Mouse (Mus musculus) kidney, postnatal 0 days (tissue): Measurements from ENCODE around the gene Tbc1d15. TPM values are rescaled to one million over a fixed set of nuclear protein-coding genes. Genes with fewer than 3 reads are reported as not detected.

Source experiments
- ATAC-seq: fragments of 200-750 bp; cut with Nextera tagmentation; replicated peaks from 2 replicates; pipeline ENCODE4 v1.8.0; 2017; ENCODE audit warnings: low read depth, moderate number of reproducible peaks, moderate TSS enrichment, moderate library complexity; ENCODE audit not compliant: low FRiP score
- DNase-seq: peaks from one replicate; pipeline ENCODE4 v3.0.0-alpha.2; 2016; ENCODE audit warnings: low spot score
- H3K27ac ChIP-seq: fragments of 300-500 bp; sonication (generic); 2 replicates; pipeline ENCODE4 v1.5.1; 2014; ENCODE audit warnings: mild to moderate bottlenecking
- H3K27me3 ChIP-seq: fragments of 300-500 bp; sonication (generic); 2 replicates; pipeline ENCODE4 v1.6.1; 2014; ENCODE audit warnings: low read length, mixed read lengths; ENCODE audit not compliant: insufficient read depth
- H3K36me3 ChIP-seq: fragments of 300-500 bp; sonication (generic); 2 replicates; pipeline ENCODE4 v1.6.1; 2014; ENCODE audit warnings: low read length, mixed read lengths; ENCODE audit not compliant: insufficient read depth
- H3K4me1 ChIP-seq: fragments of 300-500 bp; sonication (generic); replicated peaks from 2 replicates; pipeline ENCODE4 v1.6.1; 2014; ENCODE audit warnings: antibody characterized with exemption, low read length, mixed read lengths; ENCODE audit not compliant: insufficient read depth
- H3K4me2 ChIP-seq: fragments of 300-500 bp; sonication (generic); 2 replicates; pipeline ENCODE4 v1.6.1; 2014; ENCODE audit warnings: mild to moderate bottlenecking, low read length, moderate library complexity, mixed read lengths
- H3K4me3 ChIP-seq: fragments of 300-500 bp; sonication (generic); replicated peaks from 2 replicates; pipeline ENCODE4 v1.5.1; 2014; ENCODE audit warnings: low read depth, low read length
- H3K9ac ChIP-seq: fragments of 300-500 bp; sonication (generic); 2 replicates; pipeline ENCODE4 v1.6.1; 2014; ENCODE audit warnings: low read depth, low read length
- H3K9me3 ChIP-seq: fragments of 300-500 bp; sonication (generic); replicated peaks from 2 replicates; pipeline ENCODE4 v1.6.1; 2016; ENCODE audit warnings: low read length, inconsistent platforms, mixed read lengths
- CTCF ChIP-seq: IDR thresholded peaks from 2 replicates; pipeline ENCODE4 v1.5.1; 2016; ENCODE audit warnings: antibody characterized with exemption, low read depth, mild to moderate bottlenecking, moderate library complexity
- WGBS: fragments of 180-500 bp; shearing (Covaris S2); extraction: QIAGEN DNeasy Blood & Tissue Kit; methylation state at CpG from one replicate; pipeline ENCODE4 v1.1.7; 2014; 5-methylcytosine and 5-hydroxymethylcytosine counted together
- polyA plus RNA-seq: library from polyadenylated mRNA; unstranded; fragments of >200 nt; fragmentation: Nextera tagmentation; extraction: Ambion mirVana; gene quantifications from 2 replicates; pipeline ENCODE4 v1.2.1, GENCODE M21; 2015

The Tbc1d15 gene
- polyA plus RNA-seq, 1 experiment from 2014 or later, result 52.5 TPM

- Histone ChIP-seq H3K4me3 (no peak overlapping the region), H3K4me1 (no peaks in the 10 kb centered on the region), H3K4me2 (no peak overlapping the region), H3K9me3 (no peaks in the 10 kb centered on the region), H3K9ac (no peak overlapping the region), H3K36me3 (no peaks in the 10 kb centered on the region), H3K27me3 (no peaks in the 10 kb centered on the region), H3K27ac (no peak overlapping the region)
- 33% methylated on average over 9 of the region's 9 CpGs for WGBS
- TF ChIP-seq CTCF, result no peak
- no peak for DNase-seq
- 0 out of 2 replicates have a peak, but pooled peaks have one; percentile 21 for ATAC-seq
Measured at GRCm38 (mm10) chr10:115169410-115169809, 81.9 kb downstream of the Tbc1d15 start.

- no peaks in the 10 kb centered on the region for H3K9me3 ChIP-seq
- no peak overlapping the region for H3K27ac ChIP-seq
- H3K9ac ChIP-seq, result no peak overlapping the region
- H3K36me3 ChIP-seq, result no peaks in the 10 kb centered on the region
- no peak overlapping the region for H3K4me2 ChIP-seq
- WGBS, result 75% methylated on average over 5 of the region's 5 CpGs
- TF ChIP-seq CTCF, result no peak
- no peak for ATAC-seq
- H3K4me1 ChIP-seq, result no peaks in the 10 kb centered on the region
- H3K4me3 ChIP-seq, result no peak overlapping the region
- no peak for DNase-seq
- no peaks in the 10 kb centered on the region for H3K27me3 ChIP-seq
Measured at GRCm38 (mm10) chr10:115160289-115160688, 91.0 kb downstream of the Tbc1d15 start.

Other genes starting within 250 kb of the Tbc1d15 start
- gene Tph2, start 66.4 kb downstream of the Tbc1d15 start, polyA plus RNA-seq, result not detected in 2 replicates
- gene Rab21, start 64.1 kb upstream of the Tbc1d15 start, polyA plus RNA-seq, result 10.1 and 17.8 TPM in 2 replicates
- 47.4 and 54.5 TPM in 2 replicates for gene Tmem19, start 111.0 kb upstream of the Tbc1d15 start, polyA plus RNA-seq
- 16.5 and 18.9 TPM in 2 replicates for gene Thap2, start 133.0 kb upstream of the Tbc1d15 start, polyA plus RNA-seq
- 14.5 and 15.4 TPM in 2 replicates for gene Zfc3h1, start 133.5 kb upstream of the Tbc1d15 start, polyA plus RNA-seq